Mouse (Mus musculus) cerebellum, postnatal 14 days (tissue): ENCODE measurements around the gene Olfr1302.

Source experiments
- DNase-seq, 2 experiments: peaks; one replicate each; pipeline ENCODE4 v3.0.0; 2021; ENCODE audit warnings: mixed read lengths in 2 of 2

Gene Olfr1302

DNA sequence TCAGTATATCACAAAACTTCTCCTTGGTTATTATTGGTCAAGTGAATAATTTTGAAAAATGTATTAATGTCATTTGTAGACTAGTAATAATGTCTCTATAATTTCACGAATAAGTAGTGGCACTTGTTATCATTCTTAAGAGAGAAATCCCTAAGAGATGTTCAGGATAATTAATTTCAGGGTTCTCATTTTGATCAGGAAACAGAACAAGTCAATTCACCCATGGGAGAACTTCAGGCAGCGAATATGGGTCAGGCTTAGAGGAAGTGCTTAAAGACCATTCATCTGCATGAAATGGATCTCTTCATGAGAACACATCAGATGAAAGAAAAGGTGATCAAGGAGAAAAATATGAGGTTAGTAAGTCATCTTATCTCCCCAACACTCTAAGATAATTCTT lies at the start of gene Olfr1302:
Olfr1302 (plus strand) TSS at position 301 of the 400 bp plus-strand sequence.
- DNase-seq, result no peak

DNA sequence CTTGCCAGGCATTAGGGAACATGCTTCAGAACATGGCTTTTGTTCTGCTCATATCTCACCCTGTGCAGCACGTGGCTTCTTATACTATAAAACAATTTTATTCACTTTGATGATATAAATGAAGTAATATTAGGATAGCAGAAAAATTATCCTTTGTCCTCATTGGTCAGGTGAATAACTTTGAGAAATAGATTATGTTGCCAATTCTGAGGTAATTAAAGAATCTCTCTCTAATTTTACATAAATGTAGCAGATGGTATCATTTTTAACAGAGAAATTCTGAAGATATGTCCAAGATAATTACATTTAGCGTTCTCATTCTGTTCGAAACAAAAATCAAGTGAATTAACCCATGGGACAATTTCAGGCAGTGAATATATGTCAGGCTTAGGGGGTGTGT lies 26.5 kb upstream of the Olfr1302 start, which contains the start of gene Olfr1301:
Olfr1301 (plus strand) TSS at position 301 of the 400 bp plus-strand sequence.
- no peak for DNase-seq

GRCm38 (mm10) chr2:111812936-111813335 lies 35.7 kb downstream of the Olfr1302 start:
- DNase-seq, result no peak

DNA sequence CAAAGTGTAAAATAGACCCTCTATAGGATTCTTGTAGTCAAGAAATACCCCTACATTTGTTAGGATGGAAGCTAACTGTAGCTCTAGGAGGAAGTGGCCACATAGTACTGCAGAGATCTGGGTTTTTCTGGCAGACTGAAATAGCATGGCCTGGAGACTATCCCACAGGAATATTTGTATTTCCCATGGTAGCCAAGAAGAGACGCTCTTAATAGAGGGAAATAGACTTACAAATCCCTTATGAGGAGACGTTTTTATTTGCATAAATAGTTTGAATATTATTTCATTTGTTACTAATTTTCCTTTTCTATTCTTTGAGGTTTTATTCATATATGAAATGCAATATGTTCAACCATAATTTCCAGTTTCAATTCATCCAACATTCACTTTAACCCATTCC lies 43.0 kb downstream of the Olfr1302 start, which contains the start of gene Olfr1303:
Olfr1303 (minus strand) TSS at position 101 of the 400 bp plus-strand sequence.
- no peak for DNase-seq
